Mouse (Mus musculus) mature B cell (primary cell): ENCODE data around the gene Gm5128.
"Not testable (repeated sequence)": the region's sequence is repeated elsewhere in the genome, so short reads cannot be mapped to it uniquely, and the experiment has no call there.

ENCODE experiments used
- in situ Hi-C: fragments of 300-500 bp; cut with MboI; formaldehyde crosslinking; loops from 2 replicates; pipeline ENCODE4 v1.14.3; 2019

Gm5128 gene

DNA sequence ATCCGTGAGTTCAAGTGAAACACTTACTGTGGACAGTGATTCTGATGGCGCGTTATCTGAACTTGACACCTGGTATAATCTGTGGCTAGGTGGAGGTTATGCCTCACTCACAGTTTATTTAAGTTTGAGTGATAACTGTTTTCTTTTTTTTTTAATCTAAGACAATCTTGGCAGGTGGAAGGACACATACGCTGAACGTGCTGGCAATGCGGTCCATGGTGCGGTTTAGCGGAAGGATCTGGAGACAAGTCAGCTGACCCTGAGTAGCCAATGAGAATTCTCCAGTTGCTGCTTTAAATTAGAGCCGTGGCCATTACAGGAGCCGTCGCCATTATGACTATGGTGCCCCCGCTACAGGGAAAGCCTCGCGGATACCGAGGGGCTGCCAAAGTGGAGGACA lies at the start of gene Gm5128:
Gm5128 (plus strand) TSS at position 301 of the 400 bp plus-strand sequence.
- in situ Hi-C loops = not testable (repeated sequence)

DNA sequence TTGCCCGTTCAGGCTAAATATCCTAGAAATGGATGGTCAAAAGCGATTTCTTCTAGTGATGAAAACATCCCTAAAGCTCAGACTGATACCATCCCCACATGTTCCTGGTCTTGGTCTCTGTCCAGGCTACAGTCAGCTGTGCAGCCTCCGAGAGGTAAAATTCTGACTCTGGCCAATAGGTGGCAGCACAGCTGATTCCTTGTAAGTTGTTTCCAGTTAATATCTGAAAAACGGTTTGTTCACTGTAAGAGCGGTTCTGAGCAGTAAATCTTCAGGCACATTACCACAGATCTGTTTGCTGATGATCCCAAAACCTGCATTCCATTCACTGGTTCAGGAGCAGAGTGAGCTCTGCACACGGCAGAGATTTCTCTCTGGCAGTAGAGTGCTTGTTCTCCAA lies 12.4 kb upstream of the Gm5128 start:
- in situ Hi-C loops = not testable (repeated sequence)

DNA sequence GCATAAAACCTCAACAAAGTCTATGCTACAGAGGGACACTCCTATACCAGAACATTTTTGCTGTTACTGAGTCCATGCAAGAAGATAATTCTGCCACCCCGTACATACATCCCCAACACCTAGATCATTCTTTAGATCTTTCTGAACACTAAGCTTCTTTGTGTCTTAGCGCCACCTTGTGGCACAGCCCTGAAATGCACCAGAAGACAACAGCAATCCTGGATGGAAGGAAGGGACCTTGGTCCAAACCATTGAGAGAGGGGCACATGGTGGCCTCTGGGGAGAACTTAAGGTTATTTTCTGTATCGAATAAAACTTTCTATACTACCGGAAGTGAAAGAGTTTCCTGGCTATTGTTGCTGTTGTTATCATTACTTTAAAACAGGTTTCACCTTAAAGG lies 11.1 kb upstream of the Gm5128 start:
- in situ Hi-C loops = not testable (repeated sequence)

DNA sequence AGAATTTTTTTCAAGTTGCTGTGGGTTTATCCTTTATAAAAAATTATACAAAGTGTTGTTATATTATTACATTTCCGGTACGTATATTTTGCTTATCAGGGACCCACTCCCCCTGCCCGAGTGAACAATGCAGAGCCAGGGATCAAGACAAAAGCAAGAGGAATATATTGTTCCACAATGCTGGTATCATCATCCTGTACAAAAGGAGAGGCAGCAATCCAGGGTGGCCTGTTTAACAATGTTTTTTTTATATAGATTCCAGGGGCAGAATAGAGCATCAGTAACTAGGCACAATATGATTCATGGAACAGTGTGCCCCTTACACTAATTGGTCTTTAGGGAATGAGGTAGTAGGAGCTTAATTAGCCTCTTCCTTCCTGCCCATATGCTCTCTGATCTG lies 30.5 kb downstream of the Gm5128 start:
- in situ Hi-C loops = not testable (repeated sequence)

GRCm38 (mm10) chrX:135421203-135421602 lies 48.1 kb downstream of the Gm5128 start:
- in situ Hi-C loops = not testable (repeated sequence)

- in situ Hi-C loops = not testable (repeated sequence)
Measured at GRCm38 (mm10) chrX:135421824-135422223, 48.7 kb downstream of the Gm5128 start.

DNA sequence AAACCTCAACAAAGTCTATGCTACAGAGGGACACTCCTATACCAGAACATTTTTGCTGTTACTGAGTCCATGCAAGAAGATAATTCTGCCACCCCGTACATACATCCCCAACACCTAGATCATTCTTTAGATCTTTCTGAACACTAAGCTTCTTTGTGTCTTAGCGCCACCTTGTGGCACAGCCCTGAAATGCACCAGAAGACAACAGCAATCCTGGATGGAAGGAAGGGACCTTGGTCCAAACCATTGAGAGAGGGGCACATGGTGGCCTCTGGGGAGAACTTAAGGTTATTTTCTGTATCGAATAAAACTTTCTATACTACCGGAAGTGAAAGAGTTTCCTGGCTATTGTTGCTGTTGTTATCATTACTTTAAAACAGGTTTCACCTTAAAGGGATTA lies 49.4 kb downstream of the Gm5128 start:
- in situ Hi-C loops = not testable (repeated sequence)
